Mouse (Mus musculus) CH12F3 (cell line): ENCODE measurements around the gene Olfr806.

Experiments
- in situ Hi-C: fragments of 300-500 bp; cut with MboI; formaldehyde crosslinking; loops from 2 replicates; pipeline ENCODE4 v1.14.3; 2020; ENCODE audit warnings: low sequenced_read_pairs

Gene Olfr806

GRCm38 (mm10) chr10:129741821-129742220 is at the start of gene Olfr806:
Gene Olfr806, minus strand, starts transcription at chr10:129741921.
- in situ Hi-C loops = no loop called here

- in situ Hi-C loops = no loop called here
Observed at GRCm38 (mm10) chr10:129778123-129778522, 36.4 kb upstream of the Olfr806 start.

GRCm38 (mm10) chr10:129774338-129774737 is 32.6 kb upstream of the Olfr806 start, which contains the start of gene Olfr809:
Gene Olfr809, plus strand, starts transcription at chr10:129774638.
- in situ Hi-C loops = no loop called here

- in situ Hi-C loops = no loop called here
Observed at GRCm38 (mm10) chr10:129765182-129765581, 23.5 kb upstream of the Olfr806 start, which contains the start of gene Olfr808. Gene Olfr808, plus strand, starts transcription at chr10:129765482.

- in situ Hi-C loops = no loop called here
Observed at GRCm38 (mm10) chr10:129757693-129758092, 16.0 kb upstream of the Olfr806 start, which contains the start of gene Olfr807. Gene Olfr807, minus strand, starts transcription at chr10:129757793.

- in situ Hi-C loops = no loop called here
Observed at GRCm38 (mm10) chr10:129729275-129729674, 12.4 kb downstream of the Olfr806 start, which contains the start of gene Olfr805. Gene Olfr805, minus strand, starts transcription at chr10:129729375.

GRCm38 (mm10) chr10:129702910-129703309 is 38.8 kb downstream of the Olfr806 start, which contains the start of gene Olfr804:
Gene Olfr804, plus strand, starts transcription at chr10:129703210.
- in situ Hi-C loops = no loop called here

- in situ Hi-C loops = no loop called here
Observed at GRCm38 (mm10) chr10:129694186-129694585, 47.5 kb downstream of the Olfr806 start, which contains the start of gene Olfr803. Gene Olfr803, minus strand, starts transcription at chr10:129694286.

- in situ Hi-C loops = no loop called here
Observed at GRCm38 (mm10) chr10:129688069-129688468, 53.7 kb downstream of the Olfr806 start, which contains the start of gene Olfr802. Gene Olfr802, minus strand, starts transcription at chr10:129688169.
